Mouse (Mus musculus): Measurements from ENCODE around the gene Snd1.

The Snd1 gene

DNA sequence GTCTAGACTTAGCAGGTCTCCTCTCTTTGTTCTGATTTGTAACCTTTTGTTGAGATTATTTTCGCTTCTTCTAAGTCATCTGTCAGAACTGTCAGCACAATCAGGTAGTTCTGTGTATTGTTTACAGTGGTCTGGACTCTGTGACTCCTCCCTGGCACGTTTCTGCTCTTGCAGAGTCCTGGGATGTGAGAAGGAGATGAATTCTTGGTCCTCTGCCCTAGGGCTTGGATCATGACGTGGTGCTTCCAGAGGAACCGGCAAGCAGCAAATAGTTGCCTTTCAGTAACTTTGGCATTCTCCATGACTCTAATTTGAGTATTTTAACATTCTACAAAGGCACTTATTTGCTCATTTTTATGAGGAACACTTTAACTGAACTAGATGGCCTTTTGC is 242.9 kb downstream of the Snd1 start:
- DNase-seq, result no peak

DNA sequence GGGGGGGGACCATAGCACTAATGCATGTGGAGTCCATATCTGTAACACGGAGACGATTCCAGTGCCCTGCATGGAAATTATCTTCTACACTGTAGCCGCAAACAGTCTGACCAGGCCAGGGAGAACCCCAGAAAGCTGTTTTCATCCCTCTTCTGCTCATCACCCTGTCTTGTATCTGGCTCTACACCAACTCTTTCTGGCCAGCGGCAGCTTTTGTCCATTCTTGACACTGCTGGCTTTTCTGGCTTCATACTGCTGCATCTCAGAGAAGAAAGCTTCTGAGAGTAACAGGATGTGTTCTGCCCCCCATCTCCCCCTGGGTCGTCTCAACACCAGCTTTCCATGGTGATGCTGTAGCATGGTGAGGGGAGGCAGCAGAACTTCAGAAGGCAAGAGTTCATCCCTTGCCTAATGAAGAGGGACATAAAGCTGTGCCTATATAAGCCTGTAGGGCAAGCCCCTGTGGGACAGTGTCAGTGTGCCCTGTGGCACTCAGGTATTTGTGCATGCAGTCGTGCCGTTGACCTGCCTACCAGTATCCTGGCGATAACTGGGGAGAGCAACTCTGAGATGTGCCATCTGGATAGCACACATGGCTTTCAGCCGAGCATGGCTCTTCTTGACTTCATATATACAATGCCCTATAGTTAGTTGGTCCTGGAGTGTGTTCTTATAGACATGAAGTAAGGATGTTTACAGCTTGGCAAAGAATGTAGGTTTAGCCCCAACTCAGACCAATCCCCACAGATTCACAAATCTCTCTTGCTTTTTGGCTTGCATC is 245.6 kb downstream of the Snd1 start:
- DNase-seq, result peak; percentile 19

DNA sequence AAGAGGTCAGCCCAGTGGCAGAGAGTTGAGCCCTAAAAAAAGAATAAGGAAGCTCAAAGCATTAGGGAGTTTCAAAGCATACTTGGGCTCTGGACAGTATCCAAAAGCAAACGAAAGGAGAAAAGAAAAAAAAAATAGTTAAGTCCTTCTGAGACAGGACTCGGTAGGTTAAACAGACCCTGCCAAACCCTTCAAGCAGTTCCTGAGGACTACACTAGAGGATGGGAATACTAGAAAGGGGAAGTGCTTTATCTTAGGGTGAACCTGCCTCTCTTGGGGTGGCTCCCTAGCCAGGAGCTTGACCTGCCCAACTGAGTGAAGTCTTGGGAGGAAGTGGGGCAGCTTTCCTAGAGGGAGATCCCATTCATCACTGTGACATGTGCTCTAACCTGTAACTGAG is 248.1 kb downstream of the Snd1 start:
- no peak for DNase-seq

DNA sequence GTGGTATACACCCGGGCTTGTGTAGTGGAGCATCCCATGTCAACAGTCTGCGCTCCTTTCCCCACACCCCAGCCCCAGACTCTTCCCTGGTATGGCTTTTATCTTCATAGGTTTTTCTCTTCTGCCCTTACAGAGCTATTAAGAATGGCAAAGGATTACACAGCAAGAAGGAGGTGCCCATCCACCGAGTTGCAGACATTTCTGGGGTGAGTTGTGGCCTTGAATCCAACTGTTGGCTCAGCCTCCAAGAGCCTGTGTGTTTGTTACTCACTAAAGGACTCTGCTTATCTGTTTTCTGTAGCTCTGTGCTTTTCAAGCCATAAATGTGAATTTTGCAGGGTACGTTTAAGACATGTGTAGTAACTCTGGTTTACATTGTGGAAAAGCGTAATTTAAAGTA is 249.8 kb downstream of the Snd1 start:
- no peak for DNase-seq

DNA sequence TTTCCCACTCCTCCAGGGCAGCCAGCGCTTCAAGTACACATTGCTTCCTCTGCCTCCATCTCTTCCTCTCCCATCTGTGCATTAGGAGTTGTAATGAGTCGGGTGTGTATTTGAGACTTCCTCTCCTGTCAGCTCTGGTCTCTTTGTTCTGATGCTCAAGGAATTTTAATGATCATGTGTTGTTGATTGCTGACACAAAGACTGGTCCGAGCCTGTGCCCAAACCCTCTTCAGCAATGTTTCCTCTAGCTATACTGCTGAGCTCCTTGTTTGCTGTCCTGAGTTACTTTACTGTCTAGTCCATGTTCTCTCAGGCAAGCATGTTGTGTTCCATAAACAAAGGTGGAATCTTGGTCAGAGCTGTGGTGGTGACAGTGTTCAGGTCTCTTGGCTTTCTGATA is 254.3 kb downstream of the Snd1 start:
- no peak for DNase-seq

DNA sequence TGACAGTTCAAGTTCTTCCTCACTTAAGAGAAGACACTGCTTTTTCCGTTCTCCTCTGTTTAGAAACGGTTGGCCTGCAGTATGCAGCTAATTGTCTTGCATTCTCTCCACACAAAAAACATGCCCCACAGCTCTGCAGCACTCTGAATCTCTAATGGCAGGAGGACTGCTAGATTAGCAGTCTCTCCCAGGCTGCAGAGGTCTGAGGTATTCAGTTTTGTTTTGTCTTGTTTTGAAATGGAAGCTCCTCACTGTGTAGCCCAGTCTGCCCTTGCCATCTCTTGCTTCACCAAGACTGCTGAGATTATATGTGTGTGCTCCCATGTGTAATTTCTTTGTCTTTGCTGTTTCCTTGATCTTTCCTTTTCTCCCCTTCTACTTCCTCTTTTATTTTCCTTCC is 254.7 kb downstream of the Snd1 start:
- no peak for DNase-seq

DNA sequence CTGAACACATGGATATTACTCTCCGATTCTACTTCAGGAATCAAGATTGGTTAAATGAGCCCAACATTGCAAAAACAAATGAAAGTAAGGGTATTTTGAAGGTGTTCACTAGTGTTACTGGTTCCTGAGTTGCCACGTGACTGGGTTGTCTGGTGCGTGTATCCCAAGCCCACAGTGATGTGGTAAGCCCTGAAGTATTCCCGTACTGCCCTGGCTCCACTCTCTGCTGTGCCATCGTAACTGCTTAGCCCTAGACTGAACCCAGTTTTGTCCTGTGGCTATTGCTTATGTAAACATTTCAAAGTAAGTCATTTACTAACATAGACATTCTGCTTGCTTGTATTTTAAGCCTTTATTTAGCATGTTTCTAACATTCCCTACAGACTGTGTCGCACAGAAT is 256.3 kb downstream of the Snd1 start:
- no peak for DNase-seq

DNA sequence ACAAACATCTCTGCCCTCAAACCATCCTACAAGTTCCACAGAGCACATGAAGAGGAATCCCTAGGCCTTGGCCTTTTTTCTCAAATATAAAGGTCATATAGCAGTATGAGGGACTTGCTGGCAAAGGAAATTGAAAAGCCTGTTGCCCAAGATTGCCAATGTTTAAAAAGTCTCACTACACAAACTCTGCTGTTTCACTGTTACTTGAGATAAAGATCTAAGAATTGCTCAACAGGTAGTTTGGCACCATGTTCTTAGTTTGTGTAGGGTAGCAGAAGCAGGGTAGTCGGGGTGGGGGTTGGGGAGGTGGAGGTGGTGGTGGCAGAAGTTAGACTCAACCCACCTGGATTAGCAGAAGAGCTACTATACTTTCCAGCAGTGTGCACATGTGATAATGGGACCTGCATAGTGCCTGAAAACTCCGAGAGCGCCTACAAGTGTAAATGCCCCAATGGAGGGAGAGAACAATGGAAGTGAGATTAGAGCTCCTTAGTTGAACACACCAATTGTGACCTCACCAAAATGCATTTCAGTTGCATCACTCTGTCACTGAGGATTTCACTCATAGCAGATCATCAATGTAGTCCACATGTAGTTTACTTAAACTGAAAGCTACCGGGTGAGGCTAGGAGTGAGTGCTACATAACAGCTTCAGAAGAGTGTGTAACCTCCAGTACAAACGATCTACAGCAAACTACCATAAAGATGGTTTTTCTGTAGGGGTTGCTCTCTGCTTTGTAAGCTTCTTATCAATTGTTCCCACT is 259.1 kb downstream of the Snd1 start:
- no peak for DNase-seq

DNA sequence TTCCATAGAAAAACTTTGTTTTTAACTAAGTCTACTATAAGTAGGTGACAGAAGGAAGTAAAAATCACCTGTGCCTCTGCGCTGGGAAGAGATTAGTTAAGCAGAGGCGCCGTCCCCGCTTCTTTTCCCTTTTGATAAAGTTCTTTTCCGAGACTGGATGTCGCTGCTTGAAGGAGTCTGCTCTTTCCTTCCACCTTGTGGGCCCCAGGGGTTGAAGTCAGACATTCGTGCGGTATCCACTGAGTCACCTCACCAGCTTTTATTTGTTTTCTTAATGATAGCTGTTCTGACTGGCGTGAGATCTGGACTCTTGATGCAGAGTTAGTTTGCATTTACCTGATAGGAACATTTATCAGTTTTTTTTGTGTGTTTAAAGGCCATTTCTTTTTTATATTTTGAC is 260.2 kb downstream of the Snd1 start:
- no peak for DNase-seq

DNA sequence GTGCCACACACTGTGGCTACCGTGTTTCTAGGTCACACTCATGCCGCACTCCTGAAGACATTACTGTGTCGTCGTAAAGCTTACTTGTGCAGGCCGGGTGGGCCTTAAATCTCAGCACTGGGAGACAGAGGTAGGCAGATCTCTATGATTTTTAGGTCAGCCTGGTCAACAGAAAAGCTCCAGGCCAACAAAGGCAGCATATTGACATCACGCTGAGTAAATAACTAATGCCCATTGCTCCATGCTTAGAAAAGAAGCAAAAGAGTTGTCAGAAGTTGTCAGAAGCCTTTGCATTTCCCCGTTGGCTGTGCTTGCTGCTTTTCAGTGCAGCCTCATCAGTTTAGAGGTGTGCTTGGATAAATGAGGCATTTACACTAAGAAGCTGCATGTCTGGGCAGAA is 261.7 kb downstream of the Snd1 start:
- no peak for DNase-seq

DNA sequence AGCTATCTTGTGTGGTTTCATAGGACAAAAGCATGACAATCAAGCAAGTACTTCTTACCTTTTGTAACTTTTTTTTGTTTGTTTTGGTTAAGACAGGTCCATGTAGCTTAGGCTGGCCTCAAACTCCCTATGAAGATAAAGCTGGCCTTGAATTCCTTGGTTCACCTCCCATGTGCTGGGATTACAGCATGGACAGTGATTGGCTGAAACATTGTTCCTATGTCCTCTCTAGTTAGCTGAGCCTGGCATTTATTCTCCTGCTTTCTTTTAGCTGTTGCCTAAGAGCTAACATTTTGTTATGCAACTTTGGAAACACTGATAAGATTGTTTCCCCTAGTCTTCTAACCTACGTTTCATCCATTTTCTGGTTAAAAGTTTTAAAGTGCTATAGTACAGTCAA is 262.7 kb downstream of the Snd1 start:
- DNase-seq, result no peak

DNA sequence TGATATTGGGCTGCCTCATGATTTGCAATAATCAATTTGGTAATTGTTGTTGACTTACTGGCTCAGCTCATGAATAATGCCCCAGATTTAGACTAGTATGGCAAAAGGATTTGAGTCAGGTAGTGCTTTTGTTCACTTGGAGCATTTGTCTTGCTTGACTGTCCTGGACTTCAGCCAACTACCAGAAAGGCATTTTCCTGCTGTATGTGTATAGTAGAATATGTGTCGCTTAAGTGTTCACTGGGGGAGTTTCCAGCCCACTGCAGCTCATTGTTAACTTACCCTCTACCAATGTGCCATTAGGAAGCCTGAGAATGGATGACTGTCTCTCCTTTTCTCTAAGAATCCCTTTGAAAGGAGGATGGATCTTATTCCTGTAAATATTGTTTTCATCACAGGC is 268.6 kb downstream of the Snd1 start:
- DNase-seq, result no peak

DNA sequence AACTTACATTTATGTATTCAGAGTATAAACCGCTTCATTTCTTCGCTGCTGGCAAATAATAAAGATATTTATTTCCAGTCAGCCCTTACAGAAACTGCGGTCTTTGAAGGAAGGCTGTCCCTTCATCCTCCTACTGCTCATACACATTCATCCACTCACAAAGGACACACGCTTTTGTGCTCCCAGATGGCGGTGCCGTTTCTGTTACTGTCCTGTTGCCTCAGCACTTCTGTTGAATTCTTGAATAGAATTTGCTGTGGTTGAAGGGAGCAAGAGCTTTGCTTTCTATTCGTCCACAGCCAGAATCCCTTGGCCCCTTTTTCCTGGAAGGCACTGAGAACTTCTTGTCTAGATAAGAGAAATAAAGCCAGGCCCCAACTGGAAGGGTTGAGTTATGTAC is 270.9 kb downstream of the Snd1 start:
- DNase-seq, result no peak

DNA sequence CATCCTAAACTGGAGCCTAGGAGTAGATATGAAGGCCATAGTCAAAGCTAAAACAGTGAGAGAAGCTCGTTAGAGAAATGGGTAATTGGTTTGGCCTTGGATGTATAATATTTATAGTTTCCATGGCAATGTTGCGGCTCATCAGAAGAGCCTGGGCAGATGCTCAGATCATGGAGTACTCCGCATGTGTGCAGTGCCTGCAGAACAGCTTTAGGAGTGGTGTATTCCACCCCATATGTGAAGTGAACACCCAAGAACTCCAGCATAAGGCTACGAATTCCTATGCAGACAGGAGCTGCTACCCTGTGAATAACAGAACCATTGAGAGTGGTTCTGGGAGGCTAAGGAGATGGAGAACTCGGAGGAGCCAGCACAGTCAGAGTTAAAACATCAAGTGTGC is 272.1 kb downstream of the Snd1 start:
- no peak for DNase-seq

DNA sequence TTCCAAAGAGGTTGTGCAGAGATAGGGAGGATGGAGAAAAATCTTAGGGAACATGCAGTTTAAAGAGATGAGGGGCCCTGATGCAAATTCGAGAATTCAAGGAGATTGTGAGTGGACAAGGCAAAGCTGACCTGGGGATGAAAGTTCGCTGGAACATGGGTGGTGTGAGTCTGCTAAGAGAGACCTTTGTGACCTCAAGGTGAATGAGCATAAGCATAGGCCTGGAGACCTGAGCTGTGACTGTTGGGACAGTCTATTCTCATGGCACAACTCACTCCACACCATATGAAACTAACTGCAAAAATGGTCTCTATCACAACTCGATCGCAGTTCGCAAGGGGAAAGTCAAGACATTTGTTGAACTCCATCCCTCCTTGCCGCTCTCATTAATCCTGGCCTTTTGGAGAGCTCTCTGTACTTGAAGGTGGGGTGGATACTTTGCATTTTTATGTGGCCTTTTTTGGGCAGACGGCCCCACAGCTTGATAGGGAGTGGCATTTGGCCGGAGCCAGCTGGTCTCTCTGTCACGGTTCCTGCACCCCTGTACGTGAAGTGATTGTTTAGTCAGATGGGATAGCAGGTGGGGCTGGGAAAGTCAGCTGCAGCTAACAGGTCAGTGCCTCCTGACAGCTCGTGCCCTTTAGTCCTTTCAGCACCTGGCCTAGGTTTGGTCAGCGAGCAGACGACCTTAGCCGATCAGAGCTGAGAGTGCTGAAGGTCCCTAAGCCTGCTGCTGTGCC is 273.2 kb downstream of the Snd1 start:
- peak; percentile 85 for DNase-seq

DNA sequence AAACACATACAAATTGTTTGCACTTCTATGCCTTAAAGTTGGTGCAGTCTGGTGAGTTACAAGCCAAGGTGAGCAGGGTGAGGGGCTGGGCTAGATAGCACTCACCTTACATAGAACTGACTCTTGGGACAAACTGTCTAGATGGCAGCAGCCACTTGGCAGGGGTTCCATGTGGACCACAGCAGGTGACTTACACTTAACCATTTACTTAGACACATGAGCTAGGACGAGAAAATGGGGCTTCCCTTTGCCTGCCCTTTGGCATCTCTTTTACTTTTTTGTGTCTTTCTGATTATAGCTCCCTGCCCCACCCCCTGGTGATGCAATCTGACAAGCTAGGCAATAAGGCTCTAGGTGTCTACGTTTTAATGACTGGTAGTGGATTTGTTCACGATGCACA is 274.3 kb downstream of the Snd1 start:
- DNase-seq, result no peak

DNA sequence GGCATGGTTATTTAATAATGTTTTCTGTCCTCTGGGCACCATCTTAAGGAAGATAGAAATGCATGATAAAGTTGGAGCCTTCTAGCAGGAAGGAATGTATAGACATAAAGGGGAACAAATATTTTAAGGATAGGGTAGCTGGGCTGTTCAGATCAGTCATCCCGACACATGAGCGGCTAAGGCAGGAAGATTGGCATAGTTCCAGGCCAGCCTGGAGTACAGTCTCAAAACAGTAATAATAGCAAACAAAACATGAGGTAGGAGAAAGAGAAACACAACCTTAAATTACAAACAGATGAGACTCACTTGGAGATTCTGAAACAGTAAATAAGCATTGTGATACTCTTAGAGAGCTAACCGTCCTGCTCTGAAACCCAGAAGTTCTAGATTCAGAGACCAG is 276.2 kb downstream of the Snd1 start:
- no peak for DNase-seq

DNA sequence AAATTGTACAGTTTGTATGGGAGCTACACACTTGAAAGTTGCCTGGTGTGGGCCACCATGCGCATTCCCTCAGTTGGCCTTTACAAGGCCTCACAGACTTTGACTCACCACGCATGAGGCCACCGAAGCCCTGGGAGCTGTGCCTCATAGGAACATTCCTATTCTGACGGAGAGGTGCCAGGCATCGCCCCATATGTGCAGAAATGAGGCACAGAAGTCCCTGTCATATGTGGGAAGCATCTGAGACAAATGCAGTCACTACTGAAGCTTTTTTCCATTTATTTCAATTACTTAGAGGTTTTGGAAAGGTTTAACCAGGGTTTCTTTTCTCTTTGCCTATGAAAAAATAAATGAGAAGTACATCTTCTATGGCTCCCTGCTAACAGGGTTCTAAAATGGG is 278.3 kb downstream of the Snd1 start:
- no peak for DNase-seq

DNA sequence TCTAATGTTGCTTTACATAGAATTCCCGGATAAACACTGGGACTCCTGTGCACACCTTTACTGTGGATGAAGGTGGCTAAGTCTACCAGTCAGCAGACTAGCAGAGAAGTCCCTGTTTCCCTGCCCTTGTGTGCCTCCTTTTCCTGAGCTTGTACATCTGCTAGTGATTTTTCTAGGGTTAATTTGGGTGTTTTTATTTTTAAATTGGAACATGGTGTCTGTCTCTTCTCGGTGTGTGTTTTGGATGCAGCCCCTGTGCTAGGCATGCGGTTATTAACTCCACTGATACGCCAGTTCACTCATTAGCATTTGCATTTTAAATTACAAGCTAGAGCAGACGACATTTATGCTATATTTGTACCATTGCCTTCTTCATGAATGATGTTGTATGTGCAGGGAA is 278.7 kb downstream of the Snd1 start:
- DNase-seq, result no peak

DNA sequence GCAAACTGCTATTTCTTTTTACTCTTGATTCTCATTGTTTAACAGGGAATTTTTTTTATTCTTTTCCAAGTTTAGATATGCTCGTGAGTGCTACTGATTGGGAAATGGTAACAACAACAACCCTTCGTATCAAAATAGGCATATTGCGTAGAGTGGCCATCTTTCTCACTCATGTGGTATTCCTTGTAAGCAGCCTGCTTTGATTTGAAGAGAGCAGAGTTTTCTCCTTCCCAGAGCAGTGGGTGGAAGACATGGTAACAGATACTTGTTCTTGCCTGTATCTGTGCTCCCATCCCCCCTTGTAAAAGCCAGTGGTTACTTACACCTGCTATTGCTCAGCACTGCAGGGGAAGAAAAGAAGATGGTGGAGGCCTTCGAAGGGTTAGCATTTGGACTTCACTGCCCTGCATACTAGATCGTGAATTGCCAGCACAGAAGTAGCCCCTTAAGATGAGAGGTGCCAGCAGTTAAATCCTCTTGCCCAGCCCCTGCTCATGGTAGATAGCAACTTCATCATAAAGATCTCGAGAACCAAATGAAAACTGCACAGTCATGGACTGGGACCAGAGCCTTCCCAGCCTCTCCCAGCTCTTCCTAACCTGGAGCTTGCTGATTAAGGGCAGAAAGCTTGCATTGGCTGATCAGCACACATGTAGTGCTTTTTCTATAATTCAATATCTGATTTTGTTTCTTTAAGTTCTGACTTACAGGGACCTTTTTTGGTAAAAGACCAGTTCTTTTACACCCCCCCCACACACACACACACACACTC is 279.4 kb downstream of the Snd1 start:
- no peak for DNase-seq

DNA sequence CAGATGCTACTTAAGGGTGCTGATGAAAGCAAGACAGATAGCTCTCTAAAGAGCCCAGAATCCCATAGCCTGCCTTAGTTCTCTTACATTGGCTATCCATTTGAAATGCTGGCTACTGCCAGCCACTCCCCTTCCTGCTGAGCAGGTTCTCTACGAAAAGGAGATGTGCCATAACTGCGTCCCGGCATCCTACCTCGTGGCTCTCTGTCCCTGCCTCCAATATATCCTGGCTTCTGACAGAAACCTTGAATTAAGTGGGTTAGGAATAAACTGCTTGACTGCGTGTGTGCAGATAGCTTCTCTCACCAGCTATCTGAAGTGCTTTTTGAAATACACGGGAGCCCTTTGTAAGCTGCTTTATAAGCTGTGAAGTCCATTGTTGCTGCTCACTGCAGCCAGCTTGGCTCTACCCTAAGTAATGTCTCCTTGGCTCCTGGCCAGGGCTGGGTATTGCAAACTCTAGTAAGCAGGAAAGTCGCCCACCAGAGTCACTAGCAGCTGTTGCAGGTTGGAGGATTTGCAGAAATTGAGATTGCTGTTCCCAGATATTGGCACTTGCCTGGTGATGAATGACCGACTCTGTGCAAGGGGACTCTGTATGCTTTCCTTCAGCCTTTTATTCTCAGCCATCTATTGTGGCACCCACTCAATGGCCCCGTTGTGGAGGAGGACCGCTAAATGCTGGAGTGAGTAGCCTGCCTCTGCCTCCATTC is 281.5 kb downstream of the Snd1 start:
- no peak for DNase-seq

DNA sequence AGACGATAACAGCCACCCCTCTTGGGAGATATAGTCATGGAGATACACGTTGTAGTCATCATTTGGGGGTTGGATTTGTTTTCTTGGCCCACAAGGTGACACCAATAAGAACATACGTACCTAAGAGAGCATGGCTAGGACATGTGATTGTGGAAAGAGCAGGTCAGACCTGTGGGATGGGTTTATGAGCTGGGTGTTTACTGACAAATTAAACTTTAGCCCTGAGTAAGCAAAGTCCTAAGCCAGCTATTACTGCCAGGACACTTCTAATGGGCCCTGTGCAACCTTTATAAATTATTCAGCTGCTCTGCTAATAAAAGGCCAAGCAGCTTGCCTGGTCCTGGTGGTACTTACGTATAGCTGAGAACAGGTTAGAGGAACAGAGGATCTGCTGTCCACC is 283.4 kb downstream of the Snd1 start:
- DNase-seq, result no peak

DNA sequence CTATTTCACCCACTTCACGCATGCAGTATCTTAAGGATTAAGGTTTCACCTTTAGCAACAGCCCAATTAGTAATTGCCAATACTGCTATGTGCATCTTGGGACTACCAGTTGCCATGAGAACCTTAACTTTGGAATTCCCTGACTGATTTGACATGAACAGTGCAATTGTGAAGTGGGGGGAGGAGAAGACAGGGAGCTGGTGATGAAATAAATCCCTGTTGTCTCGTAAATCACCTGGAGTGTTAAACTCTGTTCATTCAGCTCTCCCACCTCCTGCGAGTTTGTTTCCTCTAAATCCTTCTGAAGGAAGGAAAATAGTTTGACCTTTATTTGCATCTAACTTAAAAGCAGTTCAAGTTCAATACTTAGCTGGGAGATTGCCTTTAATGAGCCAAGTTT is 286.8 kb downstream of the Snd1 start:
- no peak for DNase-seq
